Mouse (Mus musculus) left cerebral cortex, adult 11 months (tissue): ENCODE measurements at regions not wholly inside any gene's neighbourhood (a gene's known extent, or its start where the extent isn't known, plus 50 kb on each side); places are given as distances from the start of the nearest gene placed in this dataset.

Source experiments
- DNase-seq: peaks from one replicate; pipeline ENCODE4 v3.0.0; 2022; ENCODE audit warnings: low spot score

DNA sequence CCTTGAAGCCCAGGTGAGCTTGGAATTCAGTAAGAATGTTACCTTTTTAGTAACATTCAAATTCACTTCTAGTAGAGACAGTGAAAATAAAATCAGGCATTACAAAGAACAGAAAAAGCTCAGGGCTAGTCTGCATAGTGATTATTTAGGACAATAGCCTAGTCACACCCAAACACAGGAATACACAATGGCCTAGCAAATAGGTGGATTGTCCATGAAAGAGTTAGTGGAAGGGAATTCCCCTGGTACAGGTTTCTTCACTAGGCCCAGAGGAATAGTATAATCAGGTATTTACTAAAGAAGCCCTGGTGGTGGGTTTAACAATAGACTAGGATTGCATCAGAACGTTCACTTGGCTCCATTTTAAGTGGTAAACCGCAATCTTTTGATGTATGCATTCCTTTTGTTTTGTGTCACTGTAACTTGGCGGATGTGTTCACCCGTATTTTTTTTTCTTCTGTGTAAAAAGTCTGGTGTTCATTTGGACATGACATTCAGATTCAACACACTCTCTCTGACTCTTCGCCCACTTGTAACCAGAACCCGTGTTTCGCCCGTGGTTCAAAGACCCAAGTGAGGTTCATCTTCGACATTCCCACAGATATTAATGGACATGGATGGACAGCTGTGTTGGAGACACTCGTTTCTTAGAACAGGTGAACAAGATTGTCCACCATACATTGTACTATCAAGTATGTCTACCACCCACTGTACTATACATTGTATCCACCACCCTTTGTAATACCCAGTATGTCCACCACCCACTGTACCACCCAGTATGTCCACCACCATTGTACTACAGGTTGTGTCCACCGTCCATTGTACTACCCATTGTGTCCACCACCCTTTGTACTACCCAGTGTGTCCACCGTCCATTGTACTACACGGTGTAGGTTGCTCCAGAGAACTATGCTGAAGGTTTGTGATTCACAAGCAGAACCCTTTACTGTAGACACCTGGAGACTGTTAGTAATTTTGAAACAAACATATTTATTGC, 146.9 kb upstream of the Negr1 start:
- no peak for DNase-seq

DNA sequence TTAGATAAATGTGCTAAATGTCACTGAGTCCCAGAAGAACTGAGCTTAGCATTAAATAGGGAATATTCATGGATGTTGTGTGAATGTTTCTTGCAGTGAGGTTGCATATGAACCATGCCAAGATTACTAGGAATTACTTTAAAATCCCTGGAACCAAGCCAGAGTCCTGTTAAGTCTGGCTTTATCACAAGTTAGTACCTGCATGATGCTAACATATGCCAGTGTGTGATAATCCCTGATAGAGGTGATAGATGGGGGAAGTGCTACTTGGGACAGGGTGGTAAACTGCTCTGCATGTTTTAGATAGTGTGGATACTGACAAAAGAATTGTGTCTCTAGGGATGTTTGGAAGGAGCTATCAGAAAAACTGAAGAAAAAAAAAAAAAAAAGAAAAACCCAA, 143.5 kb upstream of the Negr1 start:
- DNase-seq: no peak

DNA sequence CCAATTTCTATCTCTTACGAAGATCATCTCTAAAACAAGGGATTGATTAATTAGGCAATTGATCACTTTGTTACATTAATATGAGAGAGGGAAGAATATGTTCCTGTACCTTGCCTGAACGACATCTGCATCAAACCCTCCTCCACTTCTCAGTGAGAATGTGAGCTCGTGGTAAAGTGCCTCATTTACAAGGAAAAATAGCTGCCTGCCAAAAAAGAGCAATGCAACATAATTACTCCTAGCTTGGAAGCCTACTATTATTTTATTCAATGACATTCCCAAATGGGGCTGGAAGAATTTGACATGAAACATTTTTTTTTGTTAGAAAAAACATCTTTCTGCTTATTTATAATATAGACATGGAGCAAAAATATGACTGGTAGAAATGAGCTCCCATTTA, 138.5 kb upstream of the Negr1 start:
- peak; percentile 13 for DNase-seq

DNA sequence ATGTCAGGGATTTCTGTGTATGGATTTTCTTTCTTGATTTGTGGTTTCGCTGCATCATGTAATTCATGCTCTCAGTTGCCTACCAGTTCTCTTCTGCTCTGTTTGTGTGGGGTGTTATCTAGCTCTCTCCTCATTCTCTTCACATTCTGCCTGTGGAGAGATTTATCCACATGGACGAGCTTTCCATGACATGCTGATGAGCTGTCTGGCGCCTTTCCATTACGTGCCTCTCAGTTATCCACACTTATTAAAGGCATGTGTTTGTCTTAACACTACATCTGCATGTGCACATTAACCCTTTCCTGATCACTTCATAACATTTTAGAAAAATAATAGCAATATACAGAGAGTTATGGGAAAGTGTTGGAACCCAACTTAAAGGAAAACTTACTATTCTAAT, 106.6 kb upstream of the Negr1 start:
- DNase-seq: no peak

DNA sequence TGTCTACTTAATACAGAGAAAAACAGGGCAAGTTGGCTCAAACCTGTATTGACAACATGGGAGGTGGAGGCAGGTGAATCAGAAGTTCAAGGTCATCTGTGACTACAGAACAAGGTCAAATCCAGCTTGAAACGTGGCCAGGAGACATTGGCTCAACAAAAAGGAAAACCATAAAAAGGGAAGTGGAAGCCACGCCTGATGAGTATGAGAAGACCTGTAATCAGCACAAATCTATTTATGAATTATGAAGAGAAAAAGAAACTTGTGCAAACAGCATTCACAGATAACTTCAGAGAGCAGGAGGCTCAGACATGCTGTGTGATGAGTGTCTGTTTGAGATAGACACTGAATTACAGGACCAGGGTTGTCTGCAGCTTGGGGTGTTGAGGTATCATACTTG, 98.3 kb upstream of the Negr1 start:
- DNase-seq: no peak

DNA sequence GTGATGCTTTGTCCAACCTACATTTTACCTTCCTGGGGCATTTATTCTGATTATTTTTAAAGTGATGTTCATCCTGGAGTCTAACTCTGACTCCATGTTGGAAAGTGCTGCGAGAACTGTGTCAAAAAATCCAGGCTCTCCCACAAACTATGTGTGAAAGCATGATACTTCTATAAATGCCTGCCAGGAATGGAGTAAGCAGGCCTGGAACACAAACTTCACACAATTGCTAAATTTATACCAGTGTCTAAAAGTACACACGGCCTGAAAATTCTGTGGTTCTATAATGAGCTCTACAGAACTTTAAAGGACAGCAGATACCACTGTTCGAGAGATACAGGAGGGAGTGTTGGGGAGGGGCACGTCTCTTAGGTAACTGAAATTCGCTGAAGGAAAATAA, 96.0 kb upstream of the Negr1 start:
- DNase-seq: peak; percentile 14

DNA sequence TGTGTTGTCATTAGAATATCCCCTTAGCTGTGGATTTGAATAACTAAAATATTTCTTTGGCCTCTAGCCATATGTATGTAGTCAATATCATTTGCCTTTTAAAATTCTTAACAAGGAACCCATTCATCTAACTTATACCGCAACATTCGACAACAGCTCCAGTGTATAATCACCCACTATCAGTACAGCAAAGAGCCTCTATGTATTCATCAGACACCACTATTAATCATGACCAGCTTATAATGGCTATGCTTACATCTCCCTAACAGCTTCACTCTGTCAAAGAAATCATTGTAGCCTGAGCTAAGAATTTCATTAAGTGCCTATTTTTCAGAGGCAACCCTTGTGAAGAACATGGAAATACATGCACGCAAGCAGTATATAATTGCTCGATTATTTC, 88.9 kb upstream of the Negr1 start:
- no peak for DNase-seq
